Mouse (Mus musculus): Measurements from ENCODE around the gene Ldlrad1. TPM values are rescaled to one million over a fixed set of nuclear protein-coding genes. Genes with fewer than 3 reads are reported as not detected.

Gene Ldlrad1
- polyA plus RNA-seq, 1 experiment from 2014 or later: not detected

- H3K4me3 ChIP-seq (replicated peaks): no peak overlapping the region
- H3K36me3 ChIP-seq (replicated peaks): peaks cover 7% of the 10 kb centered on the region
- H3K4me2 ChIP-seq: no peak overlapping the region
- no peaks in the 10 kb centered on the region for H3K27me3 ChIP-seq
- H3K27ac ChIP-seq (replicated peaks): no peak overlapping the region; the same call in 1 of the 2 replicates
- ATAC-seq (ENCODE audit: insufficient read depth): no peak
- 65% methylated on average over 2 of the region's 2 CpGs for whole genome bisulfite sequencing (ENCODE audit: insufficient replicate concordance)
- no peak overlapping the region for H3K9ac ChIP-seq
- no peaks in the 10 kb centered on the region for H3K9me3 ChIP-seq (replicated peaks)
- H3K4me1 ChIP-seq (replicated peaks): peaks cover 29% of the 10 kb centered on the region
Observed at GRCm38 (mm10) chr4:107245368-107245767, 36.4 kb downstream of the Ldlrad1 start.

GRCm38 (mm10) chr4:107246040-107246439 lies 37.1 kb downstream of the Ldlrad1 start:
- H3K4me2 ChIP-seq: no peak overlapping the region
- H3K4me3 ChIP-seq (replicated peaks): no peak overlapping the region
- no peaks in the 10 kb centered on the region for H3K9me3 ChIP-seq (replicated peaks)
- peaks cover 32% of the 10 kb centered on the region for H3K4me1 ChIP-seq (replicated peaks)
- WGBS (ENCODE audit: insufficient replicate concordance): 59% methylated on average over 1 of the region's 1 CpGs
- H3K27me3 ChIP-seq: no peaks in the 10 kb centered on the region
- no peak overlapping the region for H3K9ac ChIP-seq
- peaks cover under 1% of the 10 kb centered on the region; the same call in 1 of the 2 replicates for H3K36me3 ChIP-seq (replicated peaks)
- no peak for ATAC-seq (ENCODE audit: insufficient read depth)
- H3K27ac ChIP-seq (replicated peaks): no peak overlapping the region

GRCm38 (mm10) chr4:107247110-107247509 lies 38.1 kb downstream of the Ldlrad1 start:
- H3K4me3 ChIP-seq (replicated peaks): no peak overlapping the region
- 61% methylated on average over 9 of the region's 9 CpGs for WGBS (ENCODE audit: insufficient replicate concordance)
- no peaks in the 10 kb centered on the region for H3K36me3 ChIP-seq (replicated peaks)
- no peak overlapping the region for H3K4me2 ChIP-seq
- no peak overlapping the region for H3K9ac ChIP-seq
- no peak for ATAC-seq (ENCODE audit: insufficient read depth)
- no peaks in the 10 kb centered on the region for H3K9me3 ChIP-seq (replicated peaks)
- no peaks in the 10 kb centered on the region for H3K27me3 ChIP-seq
- H3K4me1 ChIP-seq (replicated peaks): peaks cover 42% of the 10 kb centered on the region
- no peak overlapping the region for H3K27ac ChIP-seq (replicated peaks)

- no peak overlapping the region for H3K4me3 ChIP-seq (replicated peaks)
- H3K27ac ChIP-seq (replicated peaks): no peak overlapping the region
- H3K9ac ChIP-seq: no peak overlapping the region
- no peaks in the 10 kb centered on the region for H3K36me3 ChIP-seq (replicated peaks)
- ATAC-seq (ENCODE audit: insufficient read depth): no peak
- H3K4me1 ChIP-seq (replicated peaks): peaks cover 51% of the 10 kb centered on the region
- H3K4me2 ChIP-seq: no peak overlapping the region
- 74% methylated on average over 3 of the region's 3 CpGs for WGBS (ENCODE audit: insufficient replicate concordance)
- no peaks in the 10 kb centered on the region for H3K9me3 ChIP-seq (replicated peaks)
- no peaks in the 10 kb centered on the region for H3K27me3 ChIP-seq
Observed at GRCm38 (mm10) chr4:107248061-107248460, 39.1 kb downstream of the Ldlrad1 start.

GRCm38 (mm10) chr4:107249471-107249870 lies 40.5 kb downstream of the Ldlrad1 start:
- Histone ChIP-seq H3K27me3 (0 out of 2 replicates have a peak, but pooled peaks cover under 1% of the 10 kb centered on the region), H3K27ac (replicated peaks) (no peak overlapping the region), H3K4me1 (replicated peaks) (peaks cover 55% of the 10 kb centered on the region), H3K9me3 (replicated peaks) (no peaks in the 10 kb centered on the region), H3K36me3 (replicated peaks) (no peaks in the 10 kb centered on the region), H3K4me3 (replicated peaks) (no peak overlapping the region), H3K4me2 (no peak overlapping the region), H3K9ac (no peak overlapping the region)
- WGBS (ENCODE audit: insufficient replicate concordance): 37% methylated on average over 2 of the region's 2 CpGs
- no peak for ATAC-seq (ENCODE audit: insufficient read depth)

- 26% methylated on average over 4 of the region's 4 CpGs for WGBS (ENCODE audit: insufficient replicate concordance)
- ATAC-seq (ENCODE audit: insufficient read depth): no peak
- H3K4me2 ChIP-seq: no peak overlapping the region
- no peak overlapping the region for H3K4me3 ChIP-seq (replicated peaks)
- no peaks in the 10 kb centered on the region for H3K9me3 ChIP-seq (replicated peaks)
- H3K27me3 ChIP-seq: 0 out of 2 replicates have a peak, but pooled peaks cover 2% of the 10 kb centered on the region
- H3K4me1 ChIP-seq (replicated peaks): peaks cover 56% of the 10 kb centered on the region
- no peaks in the 10 kb centered on the region for H3K36me3 ChIP-seq (replicated peaks)
- H3K27ac ChIP-seq (replicated peaks): no peak overlapping the region
- H3K9ac ChIP-seq: no peak overlapping the region
Observed at GRCm38 (mm10) chr4:107250494-107250893, 41.5 kb downstream of the Ldlrad1 start.

GRCm38 (mm10) chr4:107252522-107252921 lies 43.5 kb downstream of the Ldlrad1 start:
- no peak for ATAC-seq (ENCODE audit: insufficient read depth)
- H3K4me3 ChIP-seq (replicated peaks): peak overlapping the region; percentile 84
- no peaks in the 10 kb centered on the region for H3K36me3 ChIP-seq (replicated peaks)
- H3K9ac ChIP-seq: peak overlapping the region; percentile 82; the same call in 1 of the 2 replicates
- H3K4me2 ChIP-seq: peak overlapping the region; percentile 97
- 2% methylated on average over 11 of the region's 11 CpGs for WGBS (ENCODE audit: insufficient replicate concordance)
- peak overlapping the region; percentile 12; the same call in 1 of the 2 replicates for H3K27ac ChIP-seq (replicated peaks)
- H3K27me3 ChIP-seq: 0 out of 2 replicates have a peak, but pooled peaks cover 2% of the 10 kb centered on the region
- no peaks in the 10 kb centered on the region for H3K9me3 ChIP-seq (replicated peaks)
- H3K4me1 ChIP-seq (replicated peaks): peaks cover 47% of the 10 kb centered on the region

GRCm38 (mm10) chr4:107253125-107254091 lies 44.4 kb downstream of the Ldlrad1 start, which contains the start of the genes Lrrc42 and Hspb11:
Lrrc42 (minus strand) TSS chr4:107253532.
Hspb11 (plus strand) TSS chr4:107253593.
- Histone ChIP-seq H3K9me3 (replicated peaks) (no peaks in the 10 kb centered on the region), H3K4me3 (replicated peaks) (peak within 1 kb of the TSS; percentile 84), H3K4me2 (peak within 1 kb of the TSS; percentile 97), H3K27me3 (0 out of 2 replicates have a peak, but pooled peaks cover 2% of the 10 kb centered on the region), H3K36me3 (replicated peaks) (no peaks in the 10 kb centered on the region), H3K9ac (peak within 1 kb of the TSS; percentile 82), H3K27ac (replicated peaks) (peak within 1 kb of the TSS; percentile 82), H3K4me1 (replicated peaks) (peaks cover 46% of the 10 kb centered on the region)
- peak; percentile 94 for ATAC-seq (ENCODE audit: insufficient read depth)
- under 1% methylated on average over 100 of the region's 101 CpGs for WGBS (ENCODE audit: insufficient replicate concordance)

- peaks cover 38% of the 10 kb centered on the region for H3K4me1 ChIP-seq (replicated peaks)
- no peak for ATAC-seq (ENCODE audit: insufficient read depth)
- no peak overlapping the region for H3K27ac ChIP-seq (replicated peaks)
- 0 out of 2 replicates have a peak, but pooled peaks cover 2% of the 10 kb centered on the region for H3K27me3 ChIP-seq
- H3K4me3 ChIP-seq (replicated peaks): peak overlapping the region; percentile 84
- no peaks in the 10 kb centered on the region for H3K9me3 ChIP-seq (replicated peaks)
- peak overlapping the region; percentile 97 for H3K4me2 ChIP-seq
- peak overlapping the region; percentile 82; the same call in 1 of the 2 replicates for H3K9ac ChIP-seq
- H3K36me3 ChIP-seq (replicated peaks): no peaks in the 10 kb centered on the region
- WGBS (ENCODE audit: insufficient replicate concordance): 48% methylated on average over 3 of the region's 3 CpGs
Observed at GRCm38 (mm10) chr4:107254414-107254813, 45.4 kb downstream of the Ldlrad1 start.

GRCm38 (mm10) chr4:107260001-107260400 lies 51.0 kb downstream of the Ldlrad1 start:
- no peaks in the 10 kb centered on the region for H3K36me3 ChIP-seq (replicated peaks)
- H3K9ac ChIP-seq: no peak overlapping the region
- H3K27me3 ChIP-seq: no peaks in the 10 kb centered on the region
- no peak overlapping the region for H3K4me2 ChIP-seq
- no peaks in the 10 kb centered on the region for H3K4me1 ChIP-seq (replicated peaks)
- no peak overlapping the region for H3K27ac ChIP-seq (replicated peaks)
- no peaks in the 10 kb centered on the region for H3K9me3 ChIP-seq (replicated peaks)
- WGBS (ENCODE audit: insufficient replicate concordance): 31% methylated on average over 4 of the region's 4 CpGs
- H3K4me3 ChIP-seq (replicated peaks): no peak overlapping the region
- no peak for ATAC-seq (ENCODE audit: insufficient read depth)
